Mouse (Mus musculus): ENCODE results near the gene Tspan33. TPM values are rescaled to one million over a fixed set of nuclear protein-coding genes. Genes with fewer than 3 reads are reported as not detected.
A peak's percentile ranks its signal among the peaks of the same experiment; 100 is the strongest.

Tspan33 gene
- polyA plus RNA-seq, 1 experiment = 175 TPM

DNA sequence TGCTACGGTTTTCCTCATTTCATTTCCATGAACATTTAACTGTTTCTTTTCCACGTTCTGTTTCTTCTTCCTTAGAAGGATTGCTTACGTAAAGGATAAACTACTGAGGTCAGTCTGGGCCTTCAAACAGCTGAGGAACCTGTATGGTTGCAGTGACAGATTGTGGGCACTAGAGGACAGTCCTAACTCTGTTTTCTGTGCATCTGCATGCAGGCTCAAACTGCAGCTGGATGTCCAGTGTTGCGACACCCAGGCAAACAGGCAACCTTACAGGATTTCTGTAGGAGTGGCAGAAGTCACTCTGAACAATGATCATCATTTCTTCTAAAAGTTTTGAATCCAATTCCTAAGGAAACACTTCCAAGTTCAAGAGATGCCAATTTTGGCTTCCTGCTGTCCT, 68.5 kb downstream of the Tspan33 start:
- 58% methylated on average over 4 of the region's 4 CpGs for WGBS
- Histone ChIP-seq H3K4me1 (ENCODE audit: control insufficient read depth, insufficient read depth, low read length) (no peaks in the 10 kb centered on the region), H3K4me3 (replicated peaks; ENCODE audit: control insufficient read depth, low read depth, low read length) (no peak overlapping the region), H3K27ac (ENCODE audit: control insufficient read depth, insufficient read depth, low read depth, low read length, poor library complexity) (no peak overlapping the region)
- TF ChIP-seq POLR2A (IDR thresholded peaks at IDR 0.05; ENCODE audit: borderline replicate concordance, control insufficient read depth, low read depth, low read length) (no peak), CTCF (IDR thresholded peaks at IDR 0.05; ENCODE audit: control insufficient read depth, insufficient read depth, low read length) (peak; percentile 44)

DNA sequence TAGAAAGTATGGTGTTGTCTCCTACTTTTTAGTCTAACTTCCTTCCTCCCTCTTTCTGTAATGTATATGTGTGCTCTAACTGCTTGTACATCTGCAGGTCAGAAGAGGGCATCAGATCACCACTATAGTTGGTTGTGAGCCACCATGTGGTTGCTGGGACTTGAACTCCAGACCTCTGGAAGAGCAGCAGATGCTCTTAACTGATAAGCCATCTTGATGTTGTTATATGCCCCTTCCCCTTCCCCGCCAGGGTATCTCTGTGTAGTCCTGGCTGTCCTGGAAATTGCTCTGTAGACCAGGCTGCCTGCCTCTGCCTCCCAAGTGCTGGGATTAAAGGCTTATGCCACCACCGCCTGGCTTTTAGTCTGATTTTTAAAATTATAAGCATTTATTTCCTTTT, 72.9 kb downstream of the Tspan33 start:
- TF ChIP-seq CTCF (IDR thresholded peaks at IDR 0.05; ENCODE audit: control insufficient read depth, insufficient read depth, low read length) = no peak
- no peak for TF ChIP-seq POLR2A (IDR thresholded peaks at IDR 0.05; ENCODE audit: borderline replicate concordance, control insufficient read depth, low read depth, low read length)
- H3K4me3 ChIP-seq (replicated peaks; ENCODE audit: control insufficient read depth, low read depth, low read length) = no peak overlapping the region
- H3K4me1 ChIP-seq (ENCODE audit: control insufficient read depth, insufficient read depth, low read length) = no peaks in the 10 kb centered on the region

More for the DNA sequence above, 72.9 kb downstream of the Tspan33 start:
- no peak overlapping the region for H3K27ac ChIP-seq (ENCODE audit: control insufficient read depth, insufficient read depth, low read depth, low read length, poor library complexity)
- WGBS = 86% methylated on average over 2 of the region's 2 CpGs

Other genes starting within 250 kb of the Tspan33 start
- 123 and 143 TPM in 2 replicates for gene Atp6v1f, start 226.5 kb upstream of the Tspan33 start, polyA plus RNA-seq (2011; ENCODE audit: insufficient read depth, insufficient read length, low replicate concordance, missing spikeins)
- gene Atp6v1fnb, start 222.8 kb upstream of the Tspan33 start, polyA plus RNA-seq (2011; ENCODE audit: insufficient read depth, insufficient read length, low replicate concordance, missing spikeins) = not detected in 2 replicates
- not detected in 2 replicates for gene Kcp, start 186.3 kb upstream of the Tspan33 start, polyA plus RNA-seq (2011; ENCODE audit: insufficient read depth, insufficient read length, low replicate concordance, missing spikeins)
- gene Irf5, start 167.6 kb upstream of the Tspan33 start, polyA plus RNA-seq (2011; ENCODE audit: insufficient read depth, insufficient read length, low replicate concordance, missing spikeins) = 26.7 and 47.1 TPM in 2 replicates
- 22.1 and 33.0 TPM in 2 replicates for gene Tnpo3, start 84.3 kb upstream of the Tspan33 start, polyA plus RNA-seq (2011; ENCODE audit: insufficient read depth, insufficient read length, low replicate concordance, missing spikeins)
- gene Smo, start 41.3 kb downstream of the Tspan33 start, polyA plus RNA-seq (2011; ENCODE audit: insufficient read depth, insufficient read length, low replicate concordance, missing spikeins) = 2.8 and 4.6 TPM in 2 replicates
- gene Ahcyl2, start 73.8 kb downstream of the Tspan33 start, polyA plus RNA-seq (2011; ENCODE audit: insufficient read depth, insufficient read length, low replicate concordance, missing spikeins) = 7.5 and 13.9 TPM in 2 replicates
- 1.5 and 1.6 TPM in 2 replicates for gene Strip2, start 222.8 kb downstream of the Tspan33 start, polyA plus RNA-seq (2011; ENCODE audit: insufficient read depth, insufficient read length, low replicate concordance, missing spikeins)

Data from bone marrow, adult 2 months (tissue).